In genomic region chr11:80521148-80521547, GRCm38 (mm10) we compare ENCODE assay signal across 19 mouse cellular contexts. TPM values are rescaled to one million over a fixed set of nuclear protein-coding genes. Genes with fewer than 3 reads are reported as not detected.
DNase-seq lines count a peak whose midpoint lies in the region; TF ChIP-seq lines count a peak whose summit lies in the region.
"Had no signal": no experiment of that assay in that cellular context is flagged by ENCODE, and none has a peak within 500 bp of the region (broad histone marks: within the 10 kb centered on the region; RNA-seq: fewer than 3 reads in every experiment).

No protein-coding gene starts in this region.

- H3K4me3 ChIP-seq in layer of hippocampus, adult 2 months, result no peak overlapping the region
- H3K4me3 ChIP-seq in myocyte, result no peak overlapping the region
- H3K4me3 ChIP-seq: embryonic facial prominence, embryonic 12.5 days; embryonic facial prominence, embryonic 15.5 days; heart, adult 2 months; heart, embryonic 10.5 days; hindbrain, embryonic 12.5 days; hindbrain, embryonic 15.5 days had no signal

- peak overlapping the region; percentile 64; the same call in 1 of the 2 replicates for H3K27ac ChIP-seq in layer of hippocampus, adult 2 months
- H3K27ac ChIP-seq: embryonic facial prominence, embryonic 12.5 days; embryonic facial prominence, embryonic 15.5 days; heart, adult 2 months; heart, embryonic 10.5 days; hindbrain, embryonic 12.5 days; hindbrain, embryonic 15.5 days had no signal

- peak in 1 of 2 experiments; percentile 10 for DNase-seq in layer of hippocampus, adult 2 months (ENCODE audit: low spot score in 2 of 2)
- DNase-seq in layer of hippocampus, postnatal 36 days, result no peak
- DNase-seq in right cerebral cortex, postnatal 10 days (ENCODE audit: low spot score in 2 of 2), result peak; percentile 47 to 56
- no peak for DNase-seq in right cerebral cortex, adult 18-20 months
- DNase-seq in adrenal gland, postnatal 10 days, result no peak
- DNase-seq: adrenal gland, adult 8-10 months; adrenal gland, postnatal 36 days; cerebellum, adult 11 months; cerebellum, adult 2 months; cerebellum, adult 9-11 months; cerebellum, postnatal 25 days; gastrocnemius, postnatal 25 days; heart, adult 2 months had no signal

- no peak overlapping the region for H3ac ChIP-seq in myocyte (ENCODE audit: control insufficient read depth, insufficient read length)

- H3K79me2 ChIP-seq in myocyte (ENCODE audit: control insufficient read depth, insufficient read depth), result no peaks in the 10 kb centered on the region

- H3K4me2 ChIP-seq in myocyte (ENCODE audit: low read depth), result peak overlapping the region; percentile 52
- H3K4me2 ChIP-seq: embryonic facial prominence, embryonic 12.5 days; embryonic facial prominence, embryonic 15.5 days; hindbrain, embryonic 12.5 days; hindbrain, embryonic 15.5 days had no signal

- H3K36me3 ChIP-seq in myocyte (ENCODE audit: control insufficient read depth, insufficient read depth), result no peaks in the 10 kb centered on the region
- H3K36me3 ChIP-seq: embryonic facial prominence, embryonic 12.5 days; embryonic facial prominence, embryonic 15.5 days; heart, embryonic 10.5 days; hindbrain, embryonic 12.5 days; hindbrain, embryonic 15.5 days had no signal

- TF ChIP-seq POLR2A in myocyte (IDR thresholded peaks at IDR 0.05; ENCODE audit: insufficient read length, low read depth), result peak; percentile 22

- no peaks in the 10 kb centered on the region for H3K27me3 ChIP-seq in myocyte (ENCODE audit: control insufficient read depth, insufficient read depth, insufficient read length)
- H3K27me3 ChIP-seq: embryonic facial prominence, embryonic 12.5 days; embryonic facial prominence, embryonic 15.5 days; hindbrain, embryonic 15.5 days had no signal

- no peak for TF ChIP-seq CTCF in layer of hippocampus, adult 2 months (conservative IDR thresholded peaks at IDR 0.05)

TF ChIP-seq in myocyte, 11 proteins besides CTCF, POLR2A, EP300 and RAD21:
- peak in 2 of 3 experiments; percentile 86 to 92 for TF ChIP-seq MYOD1 (IDR thresholded peaks at IDR 0.05; ENCODE audit: control insufficient read depth in 1 of 3, insufficient read length in 2 of 3, low read depth in 2 of 3)
- TF ChIP-seq MYOG (IDR thresholded peaks at IDR 0.05; ENCODE audit: control insufficient read depth in 1 of 3, insufficient read depth in 1 of 3, insufficient read length in 2 of 3, low read depth in 2 of 3), result peak; percentile 31 to 79 (median 57)
- no peak for TF ChIP-seq POLR2AphosphoS2 (IDR thresholded peaks at IDR 0.05; ENCODE audit: insufficient read length, low read depth)
- TF ChIP-seq SRF (IDR thresholded peaks at IDR 0.05; ENCODE audit: control insufficient read depth, insufficient read length, low read depth), result peak; percentile 72

RNA-seq across cellular contexts. Expression of gene Cdk5r1, which starts 44.3 kb away (rescaled TPM):
- 100 to 1,000 TPM; 218 to 227 TPM for total RNA-seq in layer of hippocampus, adult 2 months (2021)
- 100 to 1,000 TPM; 226 to 242 TPM for total RNA-seq in layer of hippocampus, postnatal 36 days (2021)
- 11.3 TPM for polyA plus RNA-seq in myocyte (2012; fragmentation: generic; extraction: Trizol)
- 1 to 10 TPM; 2.2 to 3.9 TPM for total RNA-seq in adrenal gland, postnatal 10 days (2021)

Comparison
In these comparisons a context has a peak if more than half of its experiments do, and no peak if none do; other contexts are left out.
1. DNase-seq: peak in right cerebral cortex, postnatal 10 days (2 of 2); none in layer of hippocampus, postnatal 36 days (0 of 2), right cerebral cortex, adult 18-20 months (single experiment) and adrenal gland, postnatal 10 days (single experiment).
2. RNA of gene Cdk5r1, which starts 44.3 kb away (total RNA-seq): 226 to 242 TPM in layer of hippocampus, postnatal 36 days and 218 to 227 TPM in layer of hippocampus, adult 2 months; 2.2 to 3.9 TPM in adrenal gland, postnatal 10 days; every median in the first group is over 10 times any median in the second.